Mouse (Mus musculus) small intestine, adult 2 months (tissue): ENCODE measurements around the gene Rcc2. TPM values are rescaled to one million over a fixed set of nuclear protein-coding genes. Genes with fewer than 3 reads are reported as not detected.

ENCODE experiments used
- H3K27ac ChIP-seq: fragments of 200-500 bp; 2 replicates; pipeline ENCODE4 v1.5.1; 2012; ENCODE audit warnings: low read depth, low read length, control low read depth, inconsistent platforms; ENCODE audit not compliant: insufficient read depth
- H3K27me3 ChIP-seq: fragments of 200-500 bp; 2 replicates; pipeline ENCODE4 v1.6.1; 2012; ENCODE audit warnings: mild to moderate bottlenecking, moderate library complexity, low read length, inconsistent platforms; ENCODE audit not compliant: control insufficient read depth, insufficient read depth
- H3K36me3 ChIP-seq: fragments of 200-500 bp; 2 replicates; pipeline ENCODE4 v1.6.1; 2012; ENCODE audit warnings: mild to moderate bottlenecking, low read length, control low read depth, inconsistent platforms; ENCODE audit not compliant: control insufficient read depth, insufficient read depth
- H3K4me1 ChIP-seq: fragments of 200-500 bp; 2 replicates; pipeline ENCODE4 v1.6.1; 2012; ENCODE audit warnings: low read length, inconsistent platforms, mixed read lengths; ENCODE audit not compliant: control insufficient read depth, insufficient read depth, insufficient read length
- H3K4me3 ChIP-seq: fragments of 200-500 bp; 2 replicates; pipeline ENCODE4 v1.5.1; 2012; ENCODE audit warnings: low read depth, mild to moderate bottlenecking, control low read depth, inconsistent platforms, low read length, moderate library complexity
- CTCF ChIP-seq: fragments of 200-500 bp; IDR thresholded peaks from 2 replicates; pipeline ENCODE4 v1.5.1; 2012; ENCODE audit warnings: low read depth, mild to moderate bottlenecking, control low read depth, inconsistent platforms, low read length, moderate library complexity, mixed read lengths; ENCODE audit not compliant: insufficient replicate concordance, insufficient read length; ENCODE audit errors: extremely low read depth
- POLR2A ChIP-seq: fragments of 200-500 bp; IDR thresholded peaks from 2 replicates; pipeline ENCODE4 v1.6.1; 2012; ENCODE audit warnings: low read depth, mild to moderate bottlenecking, control low read depth, inconsistent platforms, low read length, moderate library complexity
- WGBS: fragments of 180-500 bp; shearing (Covaris S2); methylation state at CpG from one replicate; pipeline ENCODE4 v1.1.7; 2018; 5-methylcytosine and 5-hydroxymethylcytosine counted together
- polyA plus RNA-seq: library from polyadenylated mRNA; depleted of rRNA; stranded (reverse); fragments of >200 nt; gene quantifications from 2 replicates; pipeline ENCODE4 v1.2.3, GENCODE M21; 2012

Gene Rcc2
- polyA plus RNA-seq, 1 experiment, result 42.9 TPM

- Histone ChIP-seq H3K4me1 (no peaks in the 10 kb centered on the region), H3K4me3 (no peak overlapping the region), H3K27ac (no peak overlapping the region), H3K36me3 (no peaks in the 10 kb centered on the region), H3K27me3 (no peaks in the 10 kb centered on the region)
- WGBS, result 15% methylated on average over 5 of the region's 5 CpGs
- TF ChIP-seq CTCF (peak; percentile 68), POLR2A (no peak)
Measured at GRCm38 (mm10) chr4:140679038-140679437, 21.3 kb upstream of the Rcc2 start.

GRCm38 (mm10) chr4:140679723-140680380 lies 20.5 kb upstream of the Rcc2 start:
- WGBS, result 23% methylated on average over 17 of the region's 18 CpGs
- Histone ChIP-seq H3K27ac (no peak overlapping the region), H3K36me3 (no peaks in the 10 kb centered on the region), H3K27me3 (no peaks in the 10 kb centered on the region), H3K4me1 (no peaks in the 10 kb centered on the region), H3K4me3 (peak overlapping the region; percentile 9; the same call in 1 of the 2 replicates)
- no peak for TF ChIP-seq POLR2A
- TF ChIP-seq CTCF, result peak; percentile 71; the same call in 1 of the 2 replicates

GRCm38 (mm10) chr4:140680731-140681397 lies 19.5 kb upstream of the Rcc2 start:
- no peaks in the 10 kb centered on the region for H3K36me3 ChIP-seq
- H3K4me3 ChIP-seq, result no peak overlapping the region
- H3K27me3 ChIP-seq, result no peaks in the 10 kb centered on the region
- no peak overlapping the region for H3K27ac ChIP-seq
- WGBS, result 51% methylated on average over 8 of the region's 8 CpGs
- no peaks in the 10 kb centered on the region for H3K4me1 ChIP-seq
- TF ChIP-seq POLR2A (no peak), CTCF (no peak)

GRCm38 (mm10) chr4:140683608-140684007 lies 16.7 kb upstream of the Rcc2 start:
- 55% methylated on average over 8 of the region's 8 CpGs for WGBS
- no peak for TF ChIP-seq CTCF
- TF ChIP-seq POLR2A, result no peak
- Histone ChIP-seq H3K27me3 (no peaks in the 10 kb centered on the region), H3K36me3 (no peaks in the 10 kb centered on the region), H3K4me1 (no peaks in the 10 kb centered on the region), H3K27ac (no peak overlapping the region), H3K4me3 (no peak overlapping the region)

GRCm38 (mm10) chr4:140684141-140684871 lies 16.0 kb upstream of the Rcc2 start:
- Histone ChIP-seq H3K4me3 (no peak overlapping the region), H3K27ac (no peak overlapping the region), H3K27me3 (no peaks in the 10 kb centered on the region), H3K4me1 (no peaks in the 10 kb centered on the region), H3K36me3 (no peaks in the 10 kb centered on the region)
- WGBS, result 7% methylated on average over 16 of the region's 16 CpGs
- TF ChIP-seq POLR2A, result no peak
- TF ChIP-seq CTCF, result no peak

GRCm38 (mm10) chr4:140684881-140685303 lies 15.4 kb upstream of the Rcc2 start:
- H3K4me1 ChIP-seq, result no peaks in the 10 kb centered on the region
- H3K36me3 ChIP-seq, result no peaks in the 10 kb centered on the region
- H3K27me3 ChIP-seq, result no peaks in the 10 kb centered on the region
- H3K27ac ChIP-seq, result no peak overlapping the region
- no peak overlapping the region for H3K4me3 ChIP-seq
- TF ChIP-seq CTCF (no peak), POLR2A (no peak)
- whole genome bisulfite sequencing, result 46% methylated on average over 6 of the region's 6 CpGs
